Mouse (Mus musculus) thymus, adult 2 months (tissue): Measurements from ENCODE around the gene Pbx4.

Source experiments
- CTCF ChIP-seq: fragments of 200-500 bp; IDR thresholded peaks from 2 replicates; pipeline ENCODE4 v1.5.1; 2012; ENCODE audit warnings: mild to moderate bottlenecking, control low read depth, low read length, moderate library complexity, borderline replicate concordance; ENCODE audit not compliant: control insufficient read depth, poor library complexity, insufficient read depth; ENCODE audit errors: extremely low read depth
- POLR2A ChIP-seq: fragments of 200-500 bp; IDR thresholded peaks from 2 replicates; pipeline ENCODE4 v1.6.1; 2012; ENCODE audit warnings: mild to moderate bottlenecking, low read length, control low read depth, moderate library complexity; ENCODE audit not compliant: control insufficient read depth, poor library complexity, insufficient read depth; ENCODE audit errors: extremely low read depth

DNA sequence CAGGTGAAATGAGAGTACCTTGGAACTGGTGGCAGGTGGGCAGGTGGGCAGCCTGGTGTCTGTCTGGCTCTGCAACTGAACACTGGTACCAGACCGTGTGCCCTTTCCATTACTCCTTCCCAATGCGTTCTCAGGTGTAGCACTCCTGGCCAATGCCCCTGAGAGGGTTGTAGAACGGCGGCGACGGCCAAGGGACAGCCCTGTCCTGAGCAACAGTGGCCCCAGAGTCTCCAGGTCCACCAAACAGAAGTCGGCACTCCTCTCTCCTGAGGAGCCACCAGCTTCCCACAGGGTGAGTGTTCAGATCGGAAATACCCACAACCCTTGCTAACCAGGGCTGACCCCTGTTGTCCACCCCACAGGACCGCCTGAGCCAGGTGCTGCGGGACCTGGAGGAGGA lies 27.2 kb upstream of the Pbx4 start:
- TF ChIP-seq POLR2A: no peak
- no peak for TF ChIP-seq CTCF
